ENCODE assay signal across 21 mouse cellular contexts in genomic region chr10:70846281-70847168, GRCm38 (mm10).
"Had no signal": no experiment of that assay in that cellular context is flagged by ENCODE, and none has a peak within 500 bp of the region (broad histone marks: within the 10 kb centered on the region; RNA-seq: fewer than 3 reads in every experiment).

No protein-coding gene starts in this region.

- H3K27me3 ChIP-seq: limb, embryonic 13.5 days; liver, embryonic 12.5 days; liver, embryonic 15.5 days; lung, embryonic 15.5 days; midbrain, embryonic 13.5 days; neural tube, embryonic 12.5 days; neural tube, embryonic 15.5 days; stomach, embryonic 15.5 days had no signal

- H3K9ac ChIP-seq: limb, embryonic 13.5 days; liver, embryonic 12.5 days; liver, embryonic 15.5 days; lung, embryonic 15.5 days; midbrain, embryonic 13.5 days; neural tube, embryonic 12.5 days; neural tube, embryonic 15.5 days; stomach, embryonic 15.5 days had no signal

- H3K27ac ChIP-seq: limb, embryonic 10.5 days; limb, embryonic 13.5 days; liver, embryonic 12.5 days; liver, embryonic 15.5 days; lung, embryonic 15.5 days; macrophage; midbrain, embryonic 13.5 days; neural tube, embryonic 12.5 days; neural tube, embryonic 15.5 days; stomach, embryonic 15.5 days had no signal

- H3K36me3 ChIP-seq: limb, embryonic 10.5 days; limb, embryonic 13.5 days; liver, embryonic 12.5 days; liver, embryonic 15.5 days; lung, embryonic 15.5 days; midbrain, embryonic 13.5 days; neural tube, embryonic 12.5 days; neural tube, embryonic 15.5 days; stomach, embryonic 15.5 days had no signal

- DNase-seq: kidney, adult 9 months; kidney, postnatal 14 days; kidney, postnatal 4 days; layer of hippocampus, adult 9-11 months; liver; lung, postnatal 10 days; right cerebral cortex, adult 18-20 months; right cerebral cortex, postnatal 14 days; right cerebral cortex, postnatal 4 days; spleen, adult 18-20 months; thymus, postnatal 36 days had no signal

- H3K4me2 ChIP-seq: limb, embryonic 13.5 days; liver, embryonic 12.5 days; liver, embryonic 15.5 days; lung, embryonic 15.5 days; midbrain, embryonic 13.5 days; neural tube, embryonic 12.5 days; neural tube, embryonic 15.5 days; stomach, embryonic 15.5 days had no signal

- H3K4me3 ChIP-seq: limb, embryonic 10.5 days; limb, embryonic 13.5 days; liver, embryonic 12.5 days; liver, embryonic 15.5 days; lung, embryonic 15.5 days; midbrain, embryonic 13.5 days; neural tube, embryonic 12.5 days; neural tube, embryonic 15.5 days; stomach, embryonic 15.5 days had no signal

- H3K9me3 ChIP-seq: limb, embryonic 10.5 days; limb, embryonic 13.5 days; liver, embryonic 15.5 days; lung, embryonic 15.5 days; midbrain, embryonic 13.5 days; neural tube, embryonic 12.5 days; stomach, embryonic 15.5 days had no signal

- H3K4me1 ChIP-seq: limb, embryonic 10.5 days; limb, embryonic 13.5 days; liver, embryonic 12.5 days; liver, embryonic 15.5 days; lung, embryonic 15.5 days; midbrain, embryonic 13.5 days; neural tube, embryonic 12.5 days; neural tube, embryonic 15.5 days; stomach, embryonic 15.5 days had no signal

- ATAC-seq: liver, embryonic 12.5 days; midbrain, embryonic 13.5 days had no signal
